Mouse (Mus musculus): Measurements from ENCODE around the gene Prrc2b.

GRCm38 (mm10) chr2:32248377-32249361 is 97.8 kb downstream of the Prrc2b start:
- no peak for TF ChIP-seq EP300 (optimal IDR thresholded peaks at IDR 0.05)
- no peak for TF ChIP-seq CTCF (IDR thresholded peaks at IDR 0.05; ENCODE audit: low read depth)

Data from stomach, postnatal 0 days (tissue).